Mouse (Mus musculus) embryonic stem cell, embryonic (primary cell): ENCODE results near the gene Serpinf2.

Source experiments
- CTCF ChIA-PET, 4 experiments: fragments of 300-600 bp in 2 of 4; fragments of 350-600 bp in 2 of 4; sonication (Branson Sonifier 250); formaldehyde crosslinking; loops; one replicate each; lab custom pipeline; 2022; ENCODE audit warnings: inconsistent platforms in 2 of 4; lab: Charles Lee
- POLR2A ChIA-PET, 4 experiments: fragments of 300-600 bp in 2 of 4; fragments of 350-600 bp in 2 of 4; sonication (Branson Sonifier 250); formaldehyde crosslinking; loops; one replicate each; lab custom pipeline; 2022; ENCODE audit warnings: antibody characterized with exemption in 4 of 4, inconsistent platforms in 1 of 4; lab: Charles Lee

Serpinf2 gene

GRCm38 (mm10) chr11:75462865-75463336 lies 23.5 kb upstream of the Serpinf2 start:
- CTCF ChIA-PET = interaction anchor here in 3 of 4 experiments (0.7 to 3.0 kb wide), 3 partner anchors 48 to 60 kb away, joined by 4 to 21 read pairs (median 5); partner anchors contain the start of gene Rilp (in 1 of the 3)
- POLR2A ChIA-PET = interaction anchor here in 3 of 4 experiments (0.5 to 9.9 kb wide), 24 partner anchors 9 to 454 kb away, joined by 3 to 130 read pairs (median 4); partner anchors contain the start of genes Rilp (in 3 of the 3), Wdr81 (in 3 of the 3), Prpf8 (in 2 of the 3) and Dph1 (in 1 of the 3)

GRCm38 (mm10) chr11:75462253-75462783 lies 22.9 kb upstream of the Serpinf2 start:
- ChIA-PET POLR2A (interaction anchor here in 3 of 4 experiments (0.5 to 9.9 kb wide), 43 partner anchors 8 to 630 kb away, joined by 3 to 130 read pairs (median 8); partner anchors contain the start of genes Prpf8 (in 3 of the 3), Rilp (in 3 of the 3), Wdr81 (in 3 of the 3) and Dph1 (in 2 of the 3)), CTCF (interaction anchor here in 2 of 4 experiments (1.2 to 3.0 kb wide), 3 partner anchors 24 to 48 kb away, joined by 4 to 21 read pairs (median 4); partner anchors contain the start of genes Prpf8 (in 1 of the 2) and Rilp (in 1 of the 2))

- ChIA-PET POLR2A (interaction anchor here (0.5 to 9.9 kb wide), 171 partner anchors 7 to 825 kb away, joined by 3 to 130 read pairs (median 6); partner anchors contain the start of genes Prpf8 (in 4 of the 4), Rilp (in 4 of the 4), Inpp5k (in 3 of the 4) and Slc43a2 (in 3 of the 4)), CTCF (interaction anchor here in 3 of 4 experiments (0.5 to 3.0 kb wide), 17 partner anchors 23 to 945 kb away, joined by 3 to 21 read pairs (median 3); partner anchors contain the start of genes Rilp (in 2 of the 3), Hic1 (in 1 of the 3), Prpf8 (in 1 of the 3) and Scarf1 (in 1 of the 3))
These were observed 22.4 kb upstream of the Serpinf2 start for GRCm38 (mm10) chr11:75461743-75462252.

- ChIA-PET CTCF (interaction anchor here (0.5 to 3.0 kb wide), 24 partner anchors 23 to 945 kb away, joined by 3 to 21 read pairs (median 3); partner anchors contain the start of genes Rilp (in 2 of the 4), Hic1 (in 1 of the 4), Prpf8 (in 1 of the 4) and Scarf1 (in 1 of the 4)), POLR2A (interaction anchor here (0.5 to 9.9 kb wide), 212 partner anchors 8 to 826 kb away, joined by 3 to 130 read pairs (median 5); partner anchors contain the start of genes Prpf8 (in 4 of the 4), Rilp (in 4 of the 4), Inpp5k (in 3 of the 4) and Slc43a2 (in 3 of the 4))
These were observed 21.7 kb upstream of the Serpinf2 start, which contains the start of gene Tlcd2 for GRCm38 (mm10) chr11:75460844-75461742. TSS of gene Tlcd2 (plus strand) at chr11:75461715.

- ChIA-PET CTCF (interaction anchor here in 3 of 4 experiments (0.5 to 1.7 kb wide), 11 partner anchors 34 to 946 kb away, joined by 3 to 8 read pairs (median 3); partner anchors contain the start of genes Rilp (in 2 of the 3) and Timm22 (in 1 of the 3)), POLR2A (interaction anchor here (0.6 to 9.9 kb wide), 112 partner anchors 8 to 631 kb away, joined by 3 to 130 read pairs (median 6); partner anchors contain the start of genes Prpf8 (in 4 of the 4), Rilp (in 4 of the 4), Slc43a2 (in 3 of the 4) and Ywhae (in 3 of the 4))
These were observed 20.9 kb upstream of the Serpinf2 start for GRCm38 (mm10) chr11:75460103-75460843.

- POLR2A ChIA-PET = interaction anchor here (0.6 to 9.9 kb wide), 55 partner anchors 8 to 628 kb away, joined by 3 to 130 read pairs (median 9); partner anchors contain the start of genes Prpf8 (in 4 of the 4), Rilp (in 3 of the 4), Inpp5k (in 2 of the 4) and Rpa1 (in 2 of the 4)
- CTCF ChIA-PET = interaction anchor here in 3 of 4 experiments (0.5 to 1.1 kb wide), 4 partner anchors 51 to 580 kb away, joined by 3 to 6 read pairs (median 3); partner anchors contain the start of gene Rilp (in 1 of the 3)
These were observed 20.3 kb upstream of the Serpinf2 start for GRCm38 (mm10) chr11:75459751-75460102.

- POLR2A ChIA-PET = interaction anchor here in 3 of 4 experiments (0.6 to 9.9 kb wide), 19 partner anchors 7 to 115 kb away, joined by 3 to 130 read pairs (median 20); partner anchors contain the start of genes Prpf8 (in 2 of the 3), Rpa1 (in 2 of the 3), Smyd4 (in 2 of the 3) and Wdr81 (in 2 of the 3)
- CTCF ChIA-PET = interaction anchor here in 2 of 4 experiments (0.5 to 1.1 kb wide), 3 partner anchors 51 to 581 kb away, joined by 3 to 6 read pairs (median 3); partner anchors contain the start of gene Rilp (in 1 of the 2)
These were observed 19.8 kb upstream of the Serpinf2 start for GRCm38 (mm10) chr11:75459141-75459711.

GRCm38 (mm10) chr11:75458628-75459041 lies 19.2 kb upstream of the Serpinf2 start:
- POLR2A ChIA-PET = interaction anchor here in 3 of 4 experiments (0.6 to 9.9 kb wide), 8 partner anchors 9 to 114 kb away, joined by 3 to 130 read pairs (median 24); partner anchors contain the start of genes Rilp (in 1 of the 3), Slc43a2 (in 1 of the 3) and Wdr81 (in 1 of the 3)

GRCm38 (mm10) chr11:75458169-75458568 lies 18.8 kb upstream of the Serpinf2 start:
- POLR2A ChIA-PET = interaction anchor here in 3 of 4 experiments (1.3 to 9.9 kb wide), 5 partner anchors 9 to 73 kb away, joined by 3 to 130 read pairs (median 40); partner anchors contain the start of genes Rilp (in 1 of the 3), Slc43a2 (in 1 of the 3) and Wdr81 (in 1 of the 3)
- CTCF ChIA-PET = interaction anchor here in 1 of 4 experiments (0.6 kb wide), 1 partner anchor 36 kb away, joined by 3 read pairs; no protein-coding TSS in a partner anchor

More at GRCm38 (mm10) chr11:75458628-75459041, 19.2 kb upstream of the Serpinf2 start:
- CTCF ChIA-PET = no interaction called here

GRCm38 (mm10) chr11:75456440-75456871 lies 17.1 kb upstream of the Serpinf2 start:
- ChIA-PET POLR2A (interaction anchor here in 3 of 4 experiments (0.6 to 1.6 kb wide), 9 partner anchors 12 to 1167 kb away, joined by 3 to 7 read pairs (median 3); partner anchors contain the start of genes Prpf8 (in 1 of the 3), Serpinf2 (in 1 of the 3) and Slc43a2 (in 1 of the 3)), CTCF (interaction anchor here in 2 of 4 experiments (0.6 to 1.1 kb wide), 2 partner anchors 11 to 50 kb away, joined by 3 to 7 read pairs; no protein-coding TSS in a partner anchor)

- CTCF ChIA-PET = interaction anchor here in 2 of 4 experiments (0.6 to 1.1 kb wide), 2 partner anchors 11 to 49 kb away, joined by 3 to 7 read pairs; no protein-coding TSS in a partner anchor
- POLR2A ChIA-PET = interaction anchor here in 2 of 4 experiments (0.6 to 1.6 kb wide), 5 partner anchors 12 to 510 kb away, joined by 3 to 7 read pairs (median 3); partner anchors contain the start of genes Prpf8 (in 1 of the 2) and Serpinf2 (in 1 of the 2)
These were observed 16.6 kb upstream of the Serpinf2 start for GRCm38 (mm10) chr11:75455971-75456370.

- POLR2A ChIA-PET = interaction anchor here (0.5 to 10.9 kb wide), 25 partner anchors 7 to 623 kb away, joined by 3 to 130 read pairs (median 5); partner anchors contain the start of genes Prpf8 (in 2 of the 4), Rilp (in 2 of the 4) and Tlcd2 (in 2 of the 4)
- CTCF ChIA-PET = interaction anchor here in 2 of 4 experiments (0.7 to 1.3 kb wide), 6 partner anchors 9 to 55 kb away, joined by 3 to 5 read pairs (median 4); partner anchors contain the start of genes Prpf8 (in 1 of the 2) and Rilp (in 1 of the 2)
These were observed 15.8 kb upstream of the Serpinf2 start for GRCm38 (mm10) chr11:75455041-75455736.
